Mouse (Mus musculus) kidney, adult 2 months (tissue): ENCODE measurements around the gene Slc5a10.

Experiments used
- CTCF ChIP-seq: fragments of 200-500 bp; conservative IDR thresholded peaks from 2 replicates; pipeline ENCODE4 v1.5.1; 2011; ENCODE audit warnings: low read depth, mild to moderate bottlenecking, control low read depth, low read length, moderate library complexity, mixed read lengths; ENCODE audit not compliant: insufficient read depth, insufficient read length
- POLR2A ChIP-seq: fragments of 200-500 bp; IDR thresholded peaks from one replicate; pipeline ENCODE4 v1.6.1; 2011; ENCODE audit warnings: low read depth, low read length, control low read depth

DNA sequence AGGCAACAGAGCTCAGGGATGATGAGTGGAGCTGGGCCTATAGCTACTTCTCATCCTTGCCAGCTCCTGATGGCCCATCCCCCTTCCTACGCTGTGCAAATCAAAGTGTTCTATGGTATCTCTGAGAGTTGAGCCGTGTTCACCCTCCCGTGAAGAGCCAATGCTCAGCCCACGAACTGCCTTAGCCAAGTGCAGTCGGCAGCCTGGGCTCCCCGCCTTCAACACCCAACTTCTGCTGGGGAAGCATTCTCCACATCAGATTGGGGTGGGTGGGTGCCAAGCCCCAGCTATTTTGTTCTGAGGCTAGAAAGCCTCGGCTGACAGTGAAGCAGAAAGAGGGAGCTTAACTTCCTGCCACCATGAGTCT, 71.9 kb downstream of the Slc5a10 start:
- TF ChIP-seq CTCF (no peak), POLR2A (no peak)
